Mouse (Mus musculus): ENCODE results near the gene Atf4. TPM values are rescaled to one million over a fixed set of nuclear protein-coding genes. Genes with fewer than 3 reads are reported as not detected.

Atf4 gene
- total RNA-seq, 1 experiment: 250 TPM

GRCm38 (mm10) chr15:80233733-80234509 lies 21.1 kb upstream of the Atf4 start, which contains the start of gene Mief1:
Gene Mief1, plus strand, starts transcription at chr15:80234018.
- Histone ChIP-seq H3K9me3 (ENCODE audit: control insufficient read depth, insufficient read depth, low read depth, low read length) (no peaks in the 10 kb centered on the region), H3K27ac (ENCODE audit: insufficient read depth, low read depth, low read length, poor library complexity, severe bottlenecking) (peak within 1 kb of the TSS; percentile 88), H3K36me3 (ENCODE audit: control insufficient read depth, insufficient read depth, low read length, poor library complexity, severe bottlenecking) (peaks cover 24% of the 10 kb centered on the region), H3K4me1 (ENCODE audit: control insufficient read depth in 2 of 2, insufficient read depth in 2 of 2, low read length in 2 of 2, poor library complexity in 1 of 2) (peaks cover 10 to 26% of the 10 kb centered on the region in 2 experiments), H3K4me3 (ENCODE audit: insufficient read depth in 1 of 2, low read depth in 1 of 2, low read length in 2 of 2, poor library complexity in 1 of 2, severe bottlenecking in 1 of 2) (peak within 1 kb of the TSS; percentile 84 to 96), H3K9ac (ENCODE audit: insufficient read depth, low read depth, low read length, poor library complexity, severe bottlenecking) (peak within 1 kb of the TSS; percentile 89)
- DNase-seq (ENCODE audit: low read depth, low spot score): peak; percentile 95
- TF ChIP-seq CHD2 (IDR thresholded peaks at IDR 0.05; ENCODE audit: low read depth, low read length) (no peak), ZNF384 (IDR thresholded peaks at IDR 0.05; ENCODE audit: low read depth, low read length) (no peak), HCFC1 (IDR thresholded peaks at IDR 0.05; ENCODE audit: borderline replicate concordance, insufficient read depth, low read length) (peak; percentile 75; the same call in 1 of the 2 replicates), MAFK (IDR thresholded peaks at IDR 0.05; ENCODE audit: insufficient read depth, low read depth, low read length) (0 out of 2 replicates have a peak, but pooled peaks have one; percentile 42), ZC3H11A (IDR thresholded peaks at IDR 0.05; ENCODE audit: borderline replicate concordance, low read depth, low read length) (no peak)
- in situ Hi-C loops (cut with MboI; ENCODE audit: low sequenced_read_pairs in 2 of 2, unreplicated experiment in 2 of 2): no loop called here

GRCm38 (mm10) chr15:80235535-80235934 lies 19.4 kb upstream of the Atf4 start, which contains the start of gene AC140267.1:
Gene AC140267.1, plus strand, starts transcription at chr15:80235835.
- TF ChIP-seq MAFK (IDR thresholded peaks at IDR 0.05; ENCODE audit: insufficient read depth, low read depth, low read length) (no peak), CHD2 (IDR thresholded peaks at IDR 0.05; ENCODE audit: low read depth, low read length) (no peak), HCFC1 (IDR thresholded peaks at IDR 0.05; ENCODE audit: borderline replicate concordance, insufficient read depth, low read length) (no peak), ZC3H11A (IDR thresholded peaks at IDR 0.05; ENCODE audit: borderline replicate concordance, low read depth, low read length) (no peak), ZNF384 (IDR thresholded peaks at IDR 0.05; ENCODE audit: low read depth, low read length) (no peak)
- H3K9ac ChIP-seq (ENCODE audit: insufficient read depth, low read depth, low read length, poor library complexity, severe bottlenecking): peak within 1 kb of the TSS; percentile 89
- in situ Hi-C loops (cut with MboI; ENCODE audit: low sequenced_read_pairs in 2 of 2, unreplicated experiment in 2 of 2): no loop called here
- H3K4me1 ChIP-seq (ENCODE audit: control insufficient read depth in 2 of 2, insufficient read depth in 2 of 2, low read length in 2 of 2, poor library complexity in 1 of 2): peaks cover 9 to 18% of the 10 kb centered on the region in 2 experiments
- no peak for DNase-seq (ENCODE audit: low read depth, low spot score)
- peak within 1 kb of the TSS; percentile 84 to 96 for H3K4me3 ChIP-seq (ENCODE audit: insufficient read depth in 1 of 2, low read depth in 1 of 2, low read length in 2 of 2, poor library complexity in 1 of 2, severe bottlenecking in 1 of 2)
- H3K9me3 ChIP-seq (ENCODE audit: control insufficient read depth, insufficient read depth, low read depth, low read length): no peaks in the 10 kb centered on the region
- peak within 1 kb of the TSS; percentile 86; the same call in 1 of the 2 replicates for H3K27ac ChIP-seq (ENCODE audit: insufficient read depth, low read depth, low read length, poor library complexity, severe bottlenecking)
- H3K36me3 ChIP-seq (ENCODE audit: control insufficient read depth, insufficient read depth, low read length, poor library complexity, severe bottlenecking): peaks cover 33% of the 10 kb centered on the region

GRCm38 (mm10) chr15:80248135-80248534 lies 6.8 kb upstream of the Atf4 start:
- TF ChIP-seq ZNF384 (IDR thresholded peaks at IDR 0.05; ENCODE audit: low read depth, low read length): no peak
- no peak for TF ChIP-seq MAFK (IDR thresholded peaks at IDR 0.05; ENCODE audit: insufficient read depth, low read depth, low read length)
- TF ChIP-seq CHD2 (IDR thresholded peaks at IDR 0.05; ENCODE audit: low read depth, low read length): no peak
- TF ChIP-seq ZC3H11A (IDR thresholded peaks at IDR 0.05; ENCODE audit: borderline replicate concordance, low read depth, low read length): no peak
- TF ChIP-seq HCFC1 (IDR thresholded peaks at IDR 0.05; ENCODE audit: borderline replicate concordance, insufficient read depth, low read length): no peak
- in situ Hi-C loops (cut with MboI; ENCODE audit: low sequenced_read_pairs in 2 of 2, unreplicated experiment in 2 of 2): no loop called here
- Histone ChIP-seq H3K4me1 (ENCODE audit: control insufficient read depth in 2 of 2, insufficient read depth in 2 of 2, low read length in 2 of 2, poor library complexity in 1 of 2) (no peaks in the 10 kb centered on the region), H3K4me3 (ENCODE audit: insufficient read depth in 1 of 2, low read depth in 1 of 2, low read length in 2 of 2, poor library complexity in 1 of 2, severe bottlenecking in 1 of 2) (no peak overlapping the region), H3K36me3 (ENCODE audit: control insufficient read depth, insufficient read depth, low read length, poor library complexity, severe bottlenecking) (peaks cover 38% of the 10 kb centered on the region), H3K9ac (ENCODE audit: insufficient read depth, low read depth, low read length, poor library complexity, severe bottlenecking) (no peak overlapping the region), H3K9me3 (ENCODE audit: control insufficient read depth, insufficient read depth, low read depth, low read length) (no peaks in the 10 kb centered on the region), H3K27ac (ENCODE audit: insufficient read depth, low read depth, low read length, poor library complexity, severe bottlenecking) (no peak overlapping the region)
- no peak for DNase-seq (ENCODE audit: low read depth, low spot score)

GRCm38 (mm10) chr15:80248596-80248995 lies 6.4 kb upstream of the Atf4 start:
- Histone ChIP-seq H3K27ac (ENCODE audit: insufficient read depth, low read depth, low read length, poor library complexity, severe bottlenecking) (no peak overlapping the region), H3K4me1 (ENCODE audit: control insufficient read depth in 2 of 2, insufficient read depth in 2 of 2, low read length in 2 of 2, poor library complexity in 1 of 2) (no peaks in the 10 kb centered on the region), H3K36me3 (ENCODE audit: control insufficient read depth, insufficient read depth, low read length, poor library complexity, severe bottlenecking) (peaks cover 36% of the 10 kb centered on the region), H3K9me3 (ENCODE audit: control insufficient read depth, insufficient read depth, low read depth, low read length) (no peaks in the 10 kb centered on the region), H3K9ac (ENCODE audit: insufficient read depth, low read depth, low read length, poor library complexity, severe bottlenecking) (no peak overlapping the region), H3K4me3 (ENCODE audit: insufficient read depth in 1 of 2, low read depth in 1 of 2, low read length in 2 of 2, poor library complexity in 1 of 2, severe bottlenecking in 1 of 2) (no peak overlapping the region)
- TF ChIP-seq ZNF384 (IDR thresholded peaks at IDR 0.05; ENCODE audit: low read depth, low read length) (no peak), MAFK (IDR thresholded peaks at IDR 0.05; ENCODE audit: insufficient read depth, low read depth, low read length) (no peak), CHD2 (IDR thresholded peaks at IDR 0.05; ENCODE audit: low read depth, low read length) (no peak), ZC3H11A (IDR thresholded peaks at IDR 0.05; ENCODE audit: borderline replicate concordance, low read depth, low read length) (no peak), HCFC1 (IDR thresholded peaks at IDR 0.05; ENCODE audit: borderline replicate concordance, insufficient read depth, low read length) (no peak)
- in situ Hi-C loops (cut with MboI; ENCODE audit: low sequenced_read_pairs in 2 of 2, unreplicated experiment in 2 of 2): no loop called here
- no peak for DNase-seq (ENCODE audit: low read depth, low spot score)
